Mouse (Mus musculus): Measurements from ENCODE around the gene Xpo4. TPM values are rescaled to one million over a fixed set of nuclear protein-coding genes. Genes with fewer than 3 reads are reported as not detected.
A peak's percentile ranks its signal among the peaks of the same experiment; 100 is the strongest.

The Xpo4 gene
- total RNA-seq, 2 experiments from 2014 or later, result 13.1 to 13.3 TPM

DNA sequence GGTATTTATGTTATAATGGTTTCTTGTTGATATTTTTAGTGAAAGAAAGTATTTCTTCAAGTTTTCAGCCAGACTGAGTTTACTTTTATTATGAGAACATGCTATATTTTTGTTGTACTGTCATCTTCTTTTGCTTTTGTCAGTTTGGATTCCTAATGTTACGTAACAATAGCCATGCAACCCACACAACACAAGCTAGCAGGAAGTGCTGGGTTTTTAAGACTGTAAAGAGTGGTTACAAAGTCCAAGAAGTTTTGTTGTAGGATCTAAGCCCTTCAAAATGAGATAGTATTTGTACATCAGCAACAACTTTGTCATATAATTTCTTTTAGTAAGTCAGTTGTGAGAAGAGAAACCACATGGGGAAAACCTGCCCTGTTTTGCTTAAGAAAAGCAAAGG lies 47.6 kb downstream of the Xpo4 start:
- no peak for DNase-seq (ENCODE audit: low spot score in 2 of 2)
- intact Hi-C loops (cut with DNase I), result loop anchor here (2.0 to 5.0 kb wide), 2 partner anchors 80 to 245 kb away; no protein-coding TSS in a partner anchor

DNA sequence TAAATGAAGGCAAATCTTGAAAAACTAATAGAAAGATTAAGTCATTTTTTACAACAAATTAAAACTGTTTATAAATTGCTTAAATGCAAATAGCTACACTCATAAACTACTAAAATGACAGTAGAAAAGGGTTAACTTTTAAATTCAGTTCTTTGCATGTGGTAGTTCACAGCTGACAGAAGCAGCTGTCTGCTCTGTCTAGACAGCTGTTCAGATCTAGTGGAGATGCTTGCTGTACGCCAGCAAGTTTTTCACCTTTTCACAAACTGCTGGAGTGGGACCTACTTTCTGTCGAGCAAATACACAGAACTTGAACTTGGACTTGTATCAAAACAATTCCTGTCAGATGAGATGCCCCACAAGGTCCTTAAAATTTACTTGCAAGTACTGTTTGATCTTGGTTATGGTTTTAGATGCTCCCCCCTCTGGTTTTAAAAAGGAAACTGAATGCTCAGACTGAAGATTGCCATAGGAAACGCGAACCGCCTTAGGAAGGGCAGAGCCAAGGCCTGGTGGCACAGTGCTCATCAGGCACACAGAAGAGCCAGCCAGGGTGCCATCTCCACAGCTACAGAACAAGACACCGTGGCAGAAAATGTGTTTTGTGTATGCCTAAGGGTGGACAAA lies 48.8 kb downstream of the Xpo4 start:
- DNase-seq (ENCODE audit: low spot score in 2 of 2), result no peak
- intact Hi-C loops (cut with DNase I), result loop anchor here (5.0 kb wide), 1 partner anchor 79 kb away; no protein-coding TSS in a partner anchor

DNA sequence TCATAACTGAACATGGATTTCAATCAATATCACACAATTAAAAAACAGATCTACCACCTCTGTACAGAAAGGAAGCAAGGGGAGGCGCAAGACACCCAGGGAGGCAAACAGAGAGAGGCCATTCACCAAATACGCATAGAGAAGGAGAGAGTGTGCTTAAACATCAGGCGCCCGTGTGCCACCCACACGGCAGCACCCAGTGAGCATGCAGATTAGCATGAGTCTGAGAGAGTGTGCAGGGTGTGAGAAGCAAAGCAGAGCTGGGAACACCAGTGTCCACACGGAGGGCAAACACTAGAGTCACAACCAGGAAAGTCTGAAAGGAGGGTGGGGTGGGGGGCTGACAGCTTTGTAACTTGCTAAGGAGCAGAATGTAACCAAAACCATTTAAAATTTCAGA lies 49.4 kb downstream of the Xpo4 start:
- no peak for DNase-seq (ENCODE audit: low spot score in 2 of 2)
- intact Hi-C loops (cut with DNase I), result loop anchor here (5.0 kb wide), 1 partner anchor 79 kb away; no protein-coding TSS in a partner anchor

DNA sequence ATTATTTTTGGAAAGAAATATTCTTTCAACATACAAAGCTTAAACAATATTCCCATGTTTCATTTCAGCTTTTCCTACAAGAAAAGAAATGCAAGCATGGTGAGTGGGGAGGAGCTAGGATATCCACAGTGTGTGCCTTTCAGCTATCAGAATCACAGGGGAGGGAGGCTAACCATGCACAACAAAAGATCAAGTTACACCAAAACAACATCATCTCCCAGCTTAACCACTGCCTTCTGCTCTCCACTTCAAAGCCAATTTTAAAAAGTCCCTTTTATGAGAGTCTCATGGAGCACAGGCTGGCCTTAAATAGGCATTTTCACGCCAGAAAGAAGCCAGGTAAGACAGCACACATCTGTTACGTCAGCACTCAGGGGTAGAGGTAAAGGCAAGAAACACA lies 54.2 kb downstream of the Xpo4 start:
- intact Hi-C loops (cut with DNase I), result no loop called here
- DNase-seq (ENCODE audit: low spot score in 2 of 2), result no peak

DNA sequence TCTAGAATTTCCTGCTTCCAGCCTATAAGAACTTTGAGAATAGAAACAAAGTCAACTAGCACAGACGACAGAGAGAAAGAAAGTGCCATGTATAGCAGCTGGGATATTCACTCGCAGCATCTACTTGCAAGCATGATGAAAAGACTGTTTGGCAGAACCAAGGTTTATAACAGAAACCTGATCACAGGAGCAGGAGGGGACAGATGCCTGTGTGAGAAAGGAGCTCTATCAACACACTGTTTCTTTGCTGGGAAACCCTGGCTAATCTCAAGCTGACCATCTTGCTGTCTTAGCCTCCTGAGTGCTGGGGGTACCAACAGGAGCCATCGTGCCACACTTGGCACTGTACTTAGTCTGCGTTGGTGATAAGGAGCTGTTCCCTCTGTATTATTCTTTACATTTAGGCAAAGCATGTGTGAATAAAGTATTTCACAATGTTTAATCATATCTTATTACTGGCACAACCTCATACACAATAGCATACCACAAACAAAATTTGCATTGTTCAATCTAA lies 55.4 kb downstream of the Xpo4 start:
- intact Hi-C loops (cut with DNase I), result no loop called here
- peak in 1 of 2 experiments; percentile 21 for DNase-seq (ENCODE audit: low spot score in 2 of 2)

DNA sequence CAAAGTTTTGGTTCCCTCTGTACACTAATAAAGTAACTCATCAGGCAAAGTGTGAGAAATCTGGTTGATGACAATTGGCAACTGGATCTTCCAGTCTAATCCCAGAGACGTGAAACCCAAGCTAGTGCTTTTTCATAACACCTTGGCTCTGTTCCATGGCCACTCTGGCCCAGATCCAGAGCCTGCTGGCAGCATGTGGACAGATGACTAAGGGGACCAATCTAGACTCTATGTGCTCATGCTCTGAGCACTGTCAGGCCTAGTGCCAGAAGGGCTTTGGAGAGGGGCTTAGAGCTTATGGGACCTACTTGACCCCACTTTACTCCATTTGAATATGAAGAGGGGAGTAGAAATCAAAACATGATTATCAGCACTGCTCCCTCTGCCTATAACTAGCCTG lies 57.7 kb downstream of the Xpo4 start:
- intact Hi-C loops (cut with DNase I), result no loop called here
- peak; percentile 69 to 79 for DNase-seq (ENCODE audit: low spot score in 2 of 2)

DNA sequence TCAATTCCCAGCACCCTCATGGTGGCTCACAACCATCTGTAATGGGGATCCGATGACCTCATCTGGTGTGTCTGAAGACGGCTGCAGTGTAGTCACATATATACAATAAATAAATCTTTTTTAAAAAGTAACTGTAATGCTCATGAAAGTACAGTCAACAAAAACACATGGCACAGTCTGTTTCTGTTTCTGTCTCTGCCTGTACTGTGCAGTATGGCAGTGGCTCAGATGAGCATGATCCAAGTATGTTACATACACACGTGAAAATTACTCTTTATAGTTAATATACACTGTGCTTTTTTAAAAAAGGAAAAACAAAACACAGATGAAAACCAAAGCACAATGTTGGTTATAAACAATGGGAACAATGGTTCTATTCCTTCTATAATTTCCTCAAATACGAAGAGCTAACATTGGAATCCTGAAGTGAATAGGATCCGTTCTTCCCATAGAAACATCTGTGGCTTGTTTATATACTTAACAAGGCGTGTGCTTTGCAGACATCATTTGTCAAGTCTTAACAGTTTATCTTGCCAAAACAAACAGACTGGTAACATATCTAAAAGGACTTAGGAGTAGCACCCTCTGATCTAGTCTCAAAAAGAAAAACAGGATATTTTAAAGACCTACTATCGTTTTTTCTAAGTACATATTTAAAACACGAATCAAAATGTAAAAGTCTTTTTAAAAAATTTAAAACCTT lies 58.4 kb downstream of the Xpo4 start:
- no peak for DNase-seq (ENCODE audit: low spot score in 2 of 2)
- intact Hi-C loops (cut with DNase I), result no loop called here

DNA sequence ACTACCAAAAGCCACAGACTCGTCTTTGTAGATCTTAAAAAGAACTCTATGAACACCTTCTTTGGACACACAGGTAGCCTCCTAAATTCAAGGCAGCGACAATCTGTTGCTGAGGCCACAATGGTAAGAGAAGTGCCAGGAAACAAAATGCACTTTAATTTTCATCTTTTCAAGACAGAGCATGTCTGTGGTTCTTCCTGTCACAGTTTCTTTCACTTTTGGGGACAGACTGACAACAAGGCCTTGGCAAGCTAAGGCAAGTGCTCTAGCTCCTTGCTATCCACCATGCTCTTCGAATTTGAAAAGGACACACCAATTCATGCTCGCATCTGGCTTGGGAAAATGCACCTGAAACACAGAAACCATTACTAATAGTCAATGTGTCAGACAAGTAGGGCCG lies 72.0 kb downstream of the Xpo4 start:
- intact Hi-C loops (cut with DNase I), result no loop called here
- DNase-seq (ENCODE audit: low spot score in 2 of 2), result no peak

DNA sequence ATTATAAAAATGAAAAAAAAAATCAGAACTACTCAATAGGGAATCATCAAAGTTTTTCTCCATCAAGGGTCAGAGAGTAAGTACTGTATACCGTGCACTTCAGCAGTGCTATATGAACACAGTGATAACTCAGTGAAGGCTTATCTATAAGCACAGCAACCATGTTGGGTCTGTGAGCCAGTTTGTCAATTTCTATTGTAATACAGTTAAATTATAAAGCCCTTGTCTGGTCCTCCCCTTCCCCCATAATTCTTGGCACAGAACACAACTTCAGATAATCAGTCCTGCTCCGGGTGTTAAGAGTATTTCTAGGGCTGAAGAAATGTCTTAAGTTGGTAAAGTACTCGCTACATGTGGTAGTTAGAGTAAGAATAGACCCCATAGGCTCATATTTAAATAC lies 73.4 kb downstream of the Xpo4 start:
- intact Hi-C loops (cut with DNase I), result no loop called here
- no peak for DNase-seq (ENCODE audit: low spot score in 2 of 2)

DNA sequence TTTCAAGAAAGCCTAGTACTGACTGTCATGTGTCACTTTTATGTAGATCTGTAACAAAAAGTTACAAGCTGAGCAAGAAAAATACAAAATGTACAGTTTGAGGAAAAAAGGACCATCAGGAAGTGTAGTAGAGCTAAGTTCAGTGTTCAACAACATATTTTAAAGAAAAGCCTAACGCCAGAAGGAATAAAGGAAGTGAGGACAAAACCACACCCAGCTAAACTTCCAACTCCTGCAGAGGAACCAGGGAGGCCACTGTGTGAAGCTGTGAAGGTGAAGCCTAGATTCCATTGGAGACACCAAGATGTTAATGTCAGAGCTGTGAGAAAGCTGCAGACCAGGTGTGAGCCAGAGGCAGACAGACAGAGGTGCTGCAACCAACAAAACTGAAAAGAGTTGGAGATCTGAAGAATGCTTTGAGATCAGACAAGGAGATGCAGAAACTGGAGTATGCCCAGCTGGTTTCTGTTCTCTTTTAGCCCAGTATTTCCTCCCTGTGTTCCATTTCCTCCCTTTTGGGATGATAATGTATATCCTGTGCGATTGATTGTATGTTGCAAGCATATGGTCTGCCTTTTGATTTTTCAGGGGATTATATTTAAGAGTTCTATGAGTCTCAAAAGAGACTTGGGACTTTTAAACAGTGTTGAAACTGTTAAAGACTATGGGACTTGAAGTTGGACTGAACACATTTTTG lies 88.7 kb downstream of the Xpo4 start:
- DNase-seq (ENCODE audit: low spot score in 2 of 2), result no peak
- intact Hi-C loops (cut with DNase I), result no loop called here

DNA sequence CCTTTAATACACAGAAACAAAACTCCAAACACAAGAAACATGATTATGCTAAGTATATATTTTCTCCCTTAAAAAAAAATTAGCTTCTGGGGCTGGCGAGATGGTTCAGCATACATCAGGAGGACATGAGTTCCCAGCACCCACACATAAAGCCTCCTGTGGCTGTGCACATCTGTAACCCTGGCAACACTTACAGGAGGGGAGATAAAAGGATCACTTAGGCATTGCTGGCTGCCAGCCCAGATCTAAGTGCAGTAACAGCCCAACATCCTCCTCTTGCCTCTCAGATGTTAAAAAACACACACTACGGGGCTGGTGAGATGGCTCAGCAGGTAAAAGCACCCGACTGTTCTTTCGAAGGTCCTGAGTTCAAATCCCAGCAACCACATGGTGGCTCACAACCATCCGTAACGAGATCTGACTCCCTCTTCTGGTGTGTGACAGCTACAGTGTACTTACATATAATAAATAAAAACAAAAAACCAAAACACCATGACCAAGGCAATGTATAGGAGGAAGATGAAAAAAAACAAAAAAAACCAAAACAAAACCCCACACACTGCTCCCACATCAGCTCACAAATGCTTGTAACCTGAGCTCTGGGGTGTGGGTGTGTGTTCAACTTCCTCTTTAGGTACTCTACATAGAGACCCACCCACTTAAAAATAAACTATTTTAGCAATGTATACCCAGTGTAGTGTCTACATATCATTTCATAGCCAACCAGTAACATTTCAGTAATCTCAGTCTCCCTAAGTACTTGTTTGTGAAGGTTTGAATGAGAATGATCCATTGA lies 90.2 kb downstream of the Xpo4 start:
- DNase-seq (ENCODE audit: low spot score in 2 of 2), result no peak
- intact Hi-C loops (cut with DNase I), result loop anchor here (5.0 kb wide), 1 partner anchor 43 kb away; no protein-coding TSS in a partner anchor

DNA sequence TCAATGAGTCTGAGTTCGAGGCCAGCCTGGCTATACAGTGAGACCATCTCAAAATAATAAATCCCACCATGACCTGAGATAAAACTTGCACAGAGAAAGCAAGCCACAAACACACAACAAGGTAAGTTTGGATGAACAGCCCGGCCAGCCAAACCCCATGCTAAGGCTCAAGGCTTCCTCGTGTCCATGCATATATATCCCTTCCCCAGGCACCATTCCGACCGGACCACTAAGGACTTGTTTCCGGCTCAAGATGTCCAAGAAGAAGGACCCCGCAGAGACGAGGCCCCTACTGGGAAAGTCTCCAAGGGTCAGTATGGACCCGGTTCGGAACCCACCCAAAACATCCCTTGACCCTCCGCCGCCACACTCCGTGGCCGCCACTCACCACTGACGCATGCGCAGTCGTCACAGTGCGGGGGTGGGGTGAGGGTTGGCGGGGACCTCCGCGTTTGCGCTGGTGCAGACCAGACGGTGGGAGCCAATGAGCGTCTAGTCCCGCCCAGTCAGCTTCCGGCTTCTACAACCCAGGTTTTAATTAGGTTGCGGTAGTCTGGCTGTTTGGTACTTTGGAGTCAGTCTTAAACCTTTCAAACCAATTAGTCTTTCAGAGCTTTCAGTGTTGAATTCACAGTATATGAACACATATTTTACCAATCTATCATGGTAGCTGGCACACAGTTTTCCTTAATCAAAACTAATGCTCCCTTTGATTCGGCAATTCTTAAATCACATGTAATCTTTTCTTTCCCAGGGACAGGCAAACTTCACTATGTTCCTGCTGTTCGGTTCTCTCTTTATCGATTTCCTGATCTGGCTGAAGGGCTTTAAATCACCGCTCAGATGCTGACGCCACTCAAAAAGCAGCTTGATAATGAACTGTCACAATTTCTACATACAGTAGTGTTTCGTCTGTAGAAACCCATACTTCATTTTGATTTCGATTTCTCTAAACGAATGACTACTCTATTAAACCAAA lies 93.8 kb downstream of the Xpo4 start, which contains the start of gene Eef1akmt1:
Gene Eef1akmt1 (minus strand): TSS at position 458 of the 979 bp plus-strand sequence.
- peak; percentile 96 to 97 for DNase-seq (ENCODE audit: low spot score in 2 of 2)
- intact Hi-C loops (cut with DNase I), result loop anchor here (5.0 kb wide), 1 partner anchor 39 kb away; no protein-coding TSS in a partner anchor

DNA sequence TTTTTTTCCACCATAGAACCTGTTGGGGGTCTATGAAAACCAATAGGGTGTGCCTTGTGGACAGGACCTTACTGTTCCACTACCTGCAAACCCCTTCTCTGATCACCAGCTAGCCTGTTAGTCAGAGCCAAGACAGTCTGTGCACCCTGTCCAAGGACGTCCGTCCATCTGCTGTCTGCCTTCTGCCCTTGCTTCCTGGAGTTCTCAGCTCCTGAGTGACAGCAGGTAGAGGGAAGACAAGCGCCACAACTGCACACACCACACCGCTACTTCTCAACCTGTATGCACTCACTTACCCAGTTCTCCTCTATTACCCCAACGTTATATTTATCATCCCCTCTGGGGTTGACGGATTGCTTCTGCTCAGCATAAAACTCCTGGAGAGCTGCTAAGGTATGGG lies 99.6 kb downstream of the Xpo4 start:
- no peak for DNase-seq (ENCODE audit: low spot score in 2 of 2)
- intact Hi-C loops (cut with DNase I), result no loop called here

DNA sequence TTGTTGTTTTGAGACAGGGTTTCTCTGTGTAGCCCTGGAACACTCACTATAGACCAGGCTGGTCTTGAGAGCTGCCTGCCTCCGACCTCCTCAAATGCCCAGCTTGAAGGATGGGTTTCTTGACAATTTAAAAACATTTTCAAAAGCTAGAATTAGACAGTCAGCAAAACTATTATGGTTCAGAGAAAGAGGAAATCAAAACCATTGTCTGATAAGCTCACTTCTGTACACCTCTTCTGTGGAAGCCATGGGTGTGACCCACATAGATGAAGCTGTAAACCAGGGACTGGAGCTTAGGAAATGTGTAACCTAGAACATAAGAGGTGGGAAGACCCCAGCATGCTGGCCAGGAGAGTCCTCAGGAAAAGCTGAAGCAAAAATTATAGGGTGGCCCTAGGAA lies 108.3 kb downstream of the Xpo4 start:
- no peak for DNase-seq (ENCODE audit: low spot score in 2 of 2)
- intact Hi-C loops (cut with DNase I), result no loop called here

DNA sequence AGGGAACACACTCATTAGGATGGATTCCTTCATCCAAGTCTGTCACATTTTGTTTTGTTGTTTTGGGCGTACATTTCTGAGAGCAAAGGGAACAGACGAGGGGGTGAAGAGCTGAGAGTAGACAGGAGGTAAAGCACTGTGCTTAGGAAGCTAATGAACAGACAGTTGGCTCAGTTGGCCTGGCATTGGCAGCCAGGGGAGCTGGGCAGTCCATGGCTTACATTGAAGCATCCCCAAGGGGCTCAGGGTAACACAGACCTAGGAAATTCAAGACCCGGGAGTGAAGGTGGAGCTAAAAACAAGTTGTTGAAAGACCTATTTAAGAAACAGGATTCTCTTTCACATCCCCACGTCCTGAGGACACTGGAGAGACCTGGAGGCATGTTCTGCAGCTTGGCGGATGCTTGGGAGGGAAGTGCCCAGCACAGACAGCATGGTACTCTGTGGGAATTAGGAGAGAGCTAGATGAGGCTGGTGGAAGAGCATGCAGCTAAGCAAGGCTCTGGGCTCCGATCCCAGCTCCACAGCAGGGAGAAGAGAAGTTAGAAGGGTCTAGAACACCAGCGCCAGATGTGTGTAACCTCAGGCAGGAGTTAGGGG lies 109.7 kb downstream of the Xpo4 start:
- no peak for DNase-seq (ENCODE audit: low spot score in 2 of 2)
- intact Hi-C loops (cut with DNase I), result no loop called here

DNA sequence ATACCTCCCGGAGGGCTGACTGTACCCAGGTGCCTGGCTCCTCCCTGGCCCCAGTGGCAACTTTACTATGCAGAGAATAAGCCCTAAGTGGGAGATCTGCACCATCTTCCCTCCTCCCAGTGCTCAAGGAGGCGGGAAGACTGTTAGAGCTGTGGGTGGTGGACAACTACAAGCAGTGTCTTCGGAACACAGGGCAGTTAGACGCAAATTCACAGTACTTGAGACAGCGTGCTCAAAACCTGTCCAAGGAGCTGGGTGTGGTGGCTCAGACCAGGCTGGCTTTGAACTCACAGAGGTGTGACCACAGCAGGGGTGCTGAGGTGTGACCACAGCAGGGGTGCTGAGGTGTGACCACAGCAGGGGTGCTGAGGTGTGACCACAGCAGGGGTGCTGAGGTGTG lies 110.8 kb downstream of the Xpo4 start:
- intact Hi-C loops (cut with DNase I), result no loop called here

DNA sequence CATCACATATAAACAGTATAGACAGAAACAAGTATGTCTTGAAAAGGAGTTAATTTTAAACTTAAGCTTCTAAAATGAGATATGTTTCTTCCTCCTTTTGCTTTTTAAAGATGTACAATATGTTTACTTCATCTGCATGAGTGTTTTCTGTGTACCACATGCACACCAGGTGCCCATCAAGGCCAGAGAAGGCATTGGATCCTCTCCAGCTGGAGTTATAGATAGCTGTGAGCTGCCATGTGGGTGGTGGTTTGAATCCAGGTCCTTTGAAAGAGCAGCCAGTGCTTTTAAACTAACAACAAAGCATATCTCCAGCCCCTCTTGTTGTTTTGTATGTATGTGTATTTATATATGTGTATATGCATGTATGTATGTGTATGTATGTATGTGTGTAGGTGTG lies 112.3 kb downstream of the Xpo4 start:
- DNase-seq (ENCODE audit: low spot score in 2 of 2), result no peak
- intact Hi-C loops (cut with DNase I), result no loop called here

More for the DNA sequence above, 110.8 kb downstream of the Xpo4 start:
- DNase-seq (ENCODE audit: low spot score in 2 of 2), result no peak

DNA sequence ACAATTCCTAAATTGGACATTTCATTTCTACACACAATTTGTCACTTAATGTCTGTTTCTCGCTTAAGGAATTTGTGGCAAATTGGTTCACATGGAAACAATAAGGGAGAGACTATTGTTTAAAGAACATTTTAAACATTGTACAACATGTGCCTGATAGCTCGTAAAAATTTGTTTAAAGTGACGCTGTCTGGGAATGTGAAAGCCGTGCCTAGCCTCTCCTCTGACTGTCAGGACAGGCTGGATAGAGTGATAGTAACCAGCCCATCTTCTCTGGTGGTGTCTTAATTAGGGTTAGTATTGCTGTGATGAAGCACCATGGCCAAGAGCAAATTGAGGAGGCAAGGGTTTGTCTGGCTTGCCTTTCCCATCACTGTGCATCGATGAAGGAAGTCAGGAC lies 118.2 kb downstream of the Xpo4 start:
- intact Hi-C loops (cut with DNase I), result no loop called here
- DNase-seq (ENCODE audit: low spot score in 2 of 2), result no peak
